Mouse (Mus musculus): ENCODE measurements around the gene Pef1. TPM values are rescaled to one million over a fixed set of nuclear protein-coding genes. Genes with fewer than 3 reads are reported as not detected.

Pef1 gene
- total RNA-seq, 2 experiments from 2014 or later, result 15.2 to 57.4 TPM

DNA sequence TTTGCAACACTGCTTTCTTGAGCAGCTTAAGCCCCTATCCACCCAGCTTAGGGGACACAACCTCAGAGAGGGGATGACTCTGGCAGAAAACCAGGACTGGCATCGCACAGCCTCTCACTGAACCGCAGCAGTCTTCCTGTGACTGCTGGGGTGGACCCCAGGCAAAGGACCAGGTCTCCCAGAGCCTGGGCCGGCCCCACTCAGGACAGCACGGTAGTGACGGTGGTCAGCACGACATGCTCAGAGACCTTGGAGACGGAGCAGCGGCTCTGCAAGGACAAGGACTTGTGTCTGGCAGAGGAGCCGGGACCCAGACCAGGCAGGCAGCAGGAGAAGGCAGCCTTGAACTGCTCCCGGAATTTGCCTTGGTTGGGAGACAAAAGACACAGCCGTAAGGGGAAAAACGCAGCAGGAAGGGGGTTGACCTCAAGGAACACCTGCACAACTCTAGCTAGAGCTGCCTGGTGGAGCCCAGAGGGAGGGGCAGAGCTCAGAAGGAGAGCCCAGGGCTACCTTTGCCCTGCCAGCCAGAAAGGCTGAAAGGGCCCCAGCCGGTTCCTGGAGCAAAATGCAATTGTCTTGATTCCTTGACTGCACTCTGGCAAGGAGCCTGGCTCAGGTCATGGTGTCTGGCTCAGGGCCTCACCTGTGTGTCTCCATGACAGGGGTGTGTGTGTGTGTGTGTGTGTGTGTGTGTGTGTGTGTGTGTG lies 28.4 kb downstream of the Pef1 start:
- ATAC-seq (replicated peaks; ENCODE audit: low FRiP score, low TSS enrichment, poor library complexity, severe bottlenecking), result no peak

DNA sequence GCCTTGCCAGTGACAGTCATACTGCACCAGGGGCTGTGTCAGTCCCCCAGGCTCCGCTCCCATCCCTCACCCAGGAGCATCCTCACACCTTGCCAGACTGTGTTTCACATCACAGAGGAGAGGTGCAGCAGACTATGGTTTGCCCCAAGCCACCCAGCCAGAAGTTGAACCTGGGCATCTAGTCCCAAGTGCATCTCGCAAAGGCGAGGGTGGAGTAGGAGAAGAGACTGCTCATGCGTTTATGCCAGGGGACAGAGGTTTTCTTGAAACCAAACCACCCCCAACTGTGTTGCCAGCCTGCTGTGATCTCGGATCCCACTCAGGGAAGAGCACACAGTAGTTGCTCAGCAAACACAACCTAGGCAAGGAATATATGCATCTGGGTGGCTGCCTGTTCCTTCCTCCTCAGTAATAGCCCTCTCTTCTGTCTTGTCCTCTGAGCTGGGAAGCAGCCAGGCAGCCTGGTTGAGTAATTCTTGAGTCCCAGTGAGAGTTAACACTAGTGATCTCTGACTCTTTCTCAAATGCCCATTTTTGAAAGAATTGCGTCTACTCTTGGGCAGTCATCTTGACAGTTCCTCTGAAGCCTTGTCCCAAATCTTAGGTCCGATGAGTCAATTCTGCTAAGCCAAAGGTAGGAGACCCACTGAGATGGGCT lies 29.2 kb downstream of the Pef1 start:
- no peak for ATAC-seq (replicated peaks; ENCODE audit: low FRiP score, low TSS enrichment, poor library complexity, severe bottlenecking)

DNA sequence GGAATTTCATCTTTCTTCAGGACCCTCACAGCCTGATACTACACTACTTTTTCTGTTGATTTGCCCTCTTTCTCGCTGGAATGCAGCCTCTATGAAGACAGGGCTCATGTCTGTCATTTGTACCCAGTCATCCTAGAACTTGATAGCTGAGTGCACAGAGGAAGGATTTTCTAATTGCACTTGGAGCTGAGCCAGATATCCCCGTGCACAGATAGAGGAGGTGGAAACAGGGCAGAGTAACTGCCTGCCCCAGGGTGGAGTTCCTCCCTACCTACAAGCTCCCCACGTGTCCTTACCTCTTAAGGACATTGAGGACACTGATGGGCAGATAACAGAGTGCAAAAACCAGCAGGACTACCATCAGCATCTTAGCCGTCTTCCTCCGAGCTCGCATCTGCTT lies 31.0 kb downstream of the Pef1 start:
- no peak for ATAC-seq (replicated peaks; ENCODE audit: low FRiP score, low TSS enrichment, poor library complexity, severe bottlenecking)

DNA sequence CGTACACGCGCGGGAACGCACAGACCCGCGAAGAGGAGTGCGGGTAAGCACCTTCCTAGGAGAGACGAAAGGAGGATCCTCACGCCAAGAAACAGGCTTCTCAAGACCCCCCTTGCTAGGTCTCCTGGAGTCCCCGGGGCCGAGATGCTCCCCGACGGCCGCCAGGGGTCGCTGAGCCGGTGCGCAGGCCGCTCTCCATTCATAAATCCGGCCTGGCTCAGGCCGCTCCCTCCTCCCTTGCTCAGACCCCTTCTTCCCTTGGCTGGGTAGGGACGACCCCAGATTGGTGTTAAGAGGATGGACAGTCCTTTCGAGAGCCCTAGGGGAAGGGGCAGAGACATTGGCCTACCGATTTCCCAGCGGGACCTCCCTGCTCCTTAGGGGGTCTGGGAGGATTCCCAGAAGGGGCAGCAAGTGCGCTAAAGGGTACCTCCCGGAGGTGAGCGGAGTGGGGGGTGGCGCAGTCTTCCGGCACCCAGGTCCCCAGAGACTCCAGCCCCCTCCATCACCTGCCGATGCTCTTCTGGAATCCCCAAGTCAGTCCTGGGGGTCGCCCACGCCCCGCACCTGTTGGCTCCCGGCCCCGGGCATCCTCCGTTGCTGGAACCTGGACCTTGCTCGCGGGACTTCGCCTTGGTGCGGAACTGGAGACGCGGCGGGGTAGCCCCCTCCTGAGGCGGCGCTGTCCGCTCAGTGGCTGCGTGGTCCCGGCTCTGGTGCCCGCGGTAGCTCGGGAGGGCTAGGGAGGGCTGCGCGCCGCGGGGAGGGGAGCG lies 36.3 kb downstream of the Pef1 start:
- ATAC-seq (replicated peaks; ENCODE audit: low FRiP score, low TSS enrichment, poor library complexity, severe bottlenecking), result peak; percentile 80

DNA sequence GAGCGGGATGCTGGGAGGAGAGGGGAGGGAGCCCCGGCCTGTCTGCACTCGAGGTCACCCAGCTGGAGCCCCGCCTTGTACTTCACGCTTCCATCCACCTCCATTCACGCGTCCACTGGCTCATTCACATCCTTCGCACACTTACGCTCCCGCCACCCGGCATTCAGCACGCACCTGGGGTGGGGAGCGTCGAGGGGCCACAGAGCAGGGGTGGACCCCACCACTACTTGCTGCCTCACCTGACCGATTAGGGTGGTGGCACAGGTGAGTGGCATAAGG lies 36.8 kb downstream of the Pef1 start, which contains the start of gene Hcrtr1:
Gene Hcrtr1 (minus strand): TSS at position 146 of the 279 bp plus-strand sequence.
- ATAC-seq (replicated peaks; ENCODE audit: low FRiP score, low TSS enrichment, poor library complexity, severe bottlenecking), result no peak

DNA sequence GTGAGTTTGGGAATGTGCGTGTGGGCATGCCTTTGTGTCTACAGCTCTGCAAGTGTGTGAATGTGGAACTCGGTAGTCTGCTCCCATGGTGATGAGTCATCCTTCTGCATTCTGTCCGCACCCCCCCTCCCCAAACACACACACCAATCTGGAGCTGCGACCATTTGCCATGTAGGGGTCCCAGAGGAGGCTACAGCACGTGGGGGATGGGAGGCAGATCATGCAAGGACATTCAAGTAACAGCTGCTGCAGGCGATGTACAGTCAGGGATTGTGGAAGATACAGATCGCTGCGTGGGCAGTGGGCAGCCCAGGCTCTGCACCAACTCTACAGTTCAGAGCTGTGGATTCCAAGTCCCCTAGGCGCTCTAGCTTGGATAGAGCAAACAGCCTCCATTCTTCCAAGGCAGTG lies 38.6 kb downstream of the Pef1 start:
- ATAC-seq (replicated peaks; ENCODE audit: low FRiP score, low TSS enrichment, poor library complexity, severe bottlenecking), result no peak

DNA sequence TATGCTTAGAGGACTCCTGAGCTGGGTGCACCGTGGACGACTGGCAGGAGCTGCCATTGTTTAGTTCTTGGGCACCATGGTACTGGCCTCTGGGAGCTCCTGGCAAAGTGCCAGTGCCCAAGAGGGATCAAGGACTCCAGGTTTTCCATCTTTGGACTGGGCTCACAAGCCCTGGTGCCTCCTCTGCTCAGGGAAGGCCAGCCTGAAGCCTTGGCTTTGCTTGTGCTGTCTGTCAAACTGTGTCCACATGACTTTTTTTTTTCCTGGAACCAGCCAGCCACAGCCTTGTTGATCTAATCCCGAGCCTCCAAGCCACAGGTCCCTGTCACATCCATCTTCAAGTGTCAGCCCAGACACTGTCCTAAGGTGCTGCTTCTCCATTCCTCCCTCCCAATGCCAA lies 39.4 kb downstream of the Pef1 start:
- ATAC-seq (replicated peaks; ENCODE audit: low FRiP score, low TSS enrichment, poor library complexity, severe bottlenecking), result no peak

DNA sequence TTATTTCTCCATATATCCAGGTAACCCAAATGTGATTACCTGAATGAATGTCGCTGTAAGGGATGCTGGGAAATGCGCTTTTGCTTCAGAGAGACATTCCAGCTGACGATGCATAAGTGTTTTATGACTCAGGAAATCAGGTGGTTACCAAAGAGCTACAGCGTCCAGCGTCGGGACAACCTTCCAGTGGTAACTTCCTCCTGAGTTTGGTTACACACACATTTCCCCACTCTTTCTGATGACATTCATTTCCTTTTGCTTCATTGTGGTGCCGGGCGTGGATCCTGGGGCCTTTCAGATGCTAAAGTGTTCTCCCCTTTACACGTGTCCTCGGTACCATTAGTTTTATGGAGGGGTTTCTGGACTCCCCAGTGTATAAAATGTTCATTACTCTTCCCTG lies 46.0 kb downstream of the Pef1 start:
- no peak for ATAC-seq (replicated peaks; ENCODE audit: low FRiP score, low TSS enrichment, poor library complexity, severe bottlenecking)

DNA sequence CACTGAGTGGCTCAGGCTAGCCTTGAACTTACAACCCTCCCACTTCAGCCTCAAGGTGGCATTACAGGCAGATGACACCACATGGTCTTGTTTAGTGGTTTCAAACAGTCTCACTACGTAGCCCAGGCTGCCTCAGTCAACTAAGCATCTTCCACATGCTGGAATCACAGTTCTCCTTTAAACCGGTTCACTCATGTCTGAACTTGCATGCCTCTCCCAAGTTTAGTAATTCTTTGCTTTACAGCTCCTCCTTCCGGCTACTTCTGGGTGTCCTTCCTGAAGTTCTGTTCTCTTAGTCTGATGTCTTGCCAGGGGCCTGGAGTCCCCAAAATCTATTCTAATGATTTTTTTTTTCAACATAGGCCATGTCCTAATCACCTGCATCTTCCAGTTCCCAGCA lies 51.9 kb downstream of the Pef1 start:
- no peak for ATAC-seq (replicated peaks; ENCODE audit: low FRiP score, low TSS enrichment, poor library complexity, severe bottlenecking)

DNA sequence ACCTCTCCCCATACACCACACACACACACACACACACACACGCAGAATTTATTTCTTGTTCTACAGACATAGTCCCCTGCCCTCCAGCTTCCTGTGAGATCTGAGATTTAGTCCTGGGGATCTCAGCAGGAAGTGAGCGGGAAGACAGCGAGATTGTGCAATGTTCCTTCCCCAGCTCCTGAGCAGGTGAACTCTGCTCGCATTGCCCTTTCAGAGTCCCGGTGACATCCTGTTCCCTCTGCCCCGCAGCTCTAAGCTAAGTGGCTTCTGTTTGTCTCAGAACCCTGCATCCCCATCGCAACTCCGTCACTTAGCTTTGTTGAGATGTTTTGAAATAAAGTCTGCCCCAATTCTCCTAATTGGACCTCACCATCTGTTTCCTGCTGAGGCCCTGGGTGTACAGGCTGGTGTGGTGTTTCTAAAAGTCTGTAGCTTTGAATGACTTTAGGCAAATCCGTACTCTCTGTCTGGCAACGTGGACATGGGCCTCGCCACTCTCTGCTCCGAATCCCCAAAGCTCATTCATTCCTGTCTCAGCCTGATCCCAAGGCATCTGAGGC lies 54.5 kb downstream of the Pef1 start:
- no peak for ATAC-seq (replicated peaks; ENCODE audit: low FRiP score, low TSS enrichment, poor library complexity, severe bottlenecking)

DNA sequence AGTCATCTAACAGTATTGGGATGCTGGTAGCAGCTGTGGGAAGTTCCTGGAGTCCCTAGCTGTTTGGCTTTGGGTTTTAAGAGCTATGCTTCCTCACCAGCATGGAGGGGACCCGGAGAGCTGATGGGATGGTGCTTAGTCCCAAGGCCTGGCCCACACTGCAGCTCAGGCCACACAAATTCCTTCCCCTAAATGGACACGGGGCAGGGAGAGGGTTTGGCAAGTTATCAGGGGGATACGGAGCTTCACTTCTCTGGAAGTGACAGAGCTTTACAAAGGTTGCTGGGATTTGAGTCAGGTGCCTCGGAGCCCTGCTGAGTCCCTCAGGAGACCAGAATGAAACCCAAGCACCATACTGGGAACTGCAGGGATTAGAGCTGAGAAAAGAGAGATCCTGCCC lies 59.0 kb downstream of the Pef1 start:
- ATAC-seq (replicated peaks; ENCODE audit: low FRiP score, low TSS enrichment, poor library complexity, severe bottlenecking), result no peak

DNA sequence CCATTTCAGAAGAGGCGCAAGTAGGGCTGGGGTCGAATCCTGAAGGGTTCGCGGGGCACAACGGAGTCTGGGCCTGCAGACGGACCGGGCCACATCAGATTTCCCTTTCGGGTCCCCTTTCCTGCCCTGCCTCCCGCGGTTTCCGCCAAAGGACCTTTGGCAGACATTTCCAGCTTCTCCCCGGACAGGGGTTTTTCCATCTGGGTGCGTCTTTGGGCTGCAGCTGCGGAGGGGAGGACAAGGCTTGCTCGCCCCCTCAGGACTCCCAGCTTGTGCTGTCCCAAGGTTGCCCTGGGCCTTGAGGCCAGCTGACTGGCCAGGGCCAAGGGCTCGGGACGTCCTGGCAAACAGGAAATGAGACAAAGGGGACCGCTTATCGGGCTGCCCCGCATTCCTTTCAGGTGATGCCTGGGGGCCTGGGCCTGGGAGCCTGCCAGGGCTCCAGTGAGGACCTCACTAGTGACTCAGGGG lies 61.1 kb downstream of the Pef1 start:
- ATAC-seq (replicated peaks; ENCODE audit: low FRiP score, low TSS enrichment, poor library complexity, severe bottlenecking), result no peak

DNA sequence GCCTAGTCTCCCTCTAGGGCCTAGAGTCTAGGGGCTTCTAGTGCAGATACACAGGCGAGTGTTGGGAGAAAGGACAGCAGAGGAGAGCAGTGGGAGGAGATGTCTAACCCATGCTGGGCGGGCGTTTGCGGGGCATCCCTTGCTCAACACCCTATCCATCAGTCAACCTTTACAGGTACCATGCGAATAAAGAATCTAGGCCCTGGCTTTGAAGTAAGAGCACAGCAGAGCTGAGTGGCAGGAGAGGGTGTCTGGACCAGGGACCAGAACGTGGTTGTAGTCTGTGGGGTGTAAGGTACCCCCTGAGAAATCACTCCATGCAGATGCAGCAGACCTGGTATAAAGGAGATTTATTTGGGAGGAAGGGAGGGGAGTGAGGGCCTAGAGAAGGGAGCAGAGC lies 61.8 kb downstream of the Pef1 start:
- ATAC-seq (replicated peaks; ENCODE audit: low FRiP score, low TSS enrichment, poor library complexity, severe bottlenecking), result no peak

DNA sequence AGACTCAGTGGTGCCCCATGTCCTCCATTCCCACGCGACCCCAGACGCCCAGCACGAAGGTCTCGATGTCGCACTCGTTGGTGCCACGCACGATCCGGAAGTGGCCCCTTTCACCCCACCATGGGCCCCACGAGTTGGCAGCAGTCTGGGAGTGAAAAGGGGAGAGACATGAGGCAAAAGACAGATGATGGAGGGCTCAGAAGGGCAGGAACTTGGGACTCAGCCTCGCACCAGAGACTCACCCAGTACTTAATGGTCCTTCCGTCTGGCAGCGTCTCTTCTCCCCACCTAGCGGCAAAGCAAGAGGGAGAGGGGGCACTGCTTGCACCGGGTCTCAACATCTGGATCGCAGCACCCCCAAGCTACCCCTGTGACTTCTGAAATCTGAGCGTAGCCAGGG lies 63.7 kb downstream of the Pef1 start:
- no peak for ATAC-seq (replicated peaks; ENCODE audit: low FRiP score, low TSS enrichment, poor library complexity, severe bottlenecking)

DNA sequence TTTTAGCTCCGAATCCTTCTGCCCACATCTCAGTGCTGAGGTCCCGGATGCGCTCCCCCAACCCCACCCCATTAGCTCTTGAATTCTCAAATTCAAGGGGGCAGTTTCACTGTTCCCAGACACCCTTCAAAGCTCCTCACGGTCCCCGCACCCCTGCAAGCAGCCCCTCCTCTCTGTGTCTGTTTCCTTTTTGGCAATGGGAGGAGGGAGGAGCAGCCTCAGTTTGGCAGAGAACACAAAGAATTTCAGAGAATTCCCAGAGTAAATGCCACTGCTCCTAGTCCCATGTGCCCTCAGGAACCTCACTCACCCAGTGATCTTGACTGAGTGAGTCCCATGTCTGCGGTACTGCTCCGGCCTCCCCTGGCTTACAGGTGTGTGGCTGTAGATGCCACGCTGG lies 64.2 kb downstream of the Pef1 start:
- ATAC-seq (replicated peaks; ENCODE audit: low FRiP score, low TSS enrichment, poor library complexity, severe bottlenecking), result no peak

DNA sequence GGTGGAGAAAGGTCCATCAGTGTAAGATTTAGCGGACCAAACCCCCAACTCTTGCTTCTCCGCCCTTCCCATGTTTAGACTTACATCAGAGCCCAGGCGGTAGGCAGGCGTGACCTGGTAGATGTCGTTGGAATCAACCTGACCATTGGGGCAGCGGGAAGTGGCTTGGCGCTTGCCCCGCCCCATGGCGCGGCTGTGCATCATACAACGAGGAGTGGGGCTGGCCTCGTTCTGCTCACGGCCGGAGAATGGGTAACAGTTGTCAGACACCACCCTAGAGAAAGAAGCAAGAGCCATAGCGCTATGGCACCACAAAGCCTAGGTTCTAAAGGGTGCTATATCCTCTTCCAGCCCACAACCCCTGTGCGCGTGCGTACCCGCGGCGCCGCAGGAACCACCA lies 65.0 kb downstream of the Pef1 start:
- no peak for ATAC-seq (replicated peaks; ENCODE audit: low FRiP score, low TSS enrichment, poor library complexity, severe bottlenecking)

DNA sequence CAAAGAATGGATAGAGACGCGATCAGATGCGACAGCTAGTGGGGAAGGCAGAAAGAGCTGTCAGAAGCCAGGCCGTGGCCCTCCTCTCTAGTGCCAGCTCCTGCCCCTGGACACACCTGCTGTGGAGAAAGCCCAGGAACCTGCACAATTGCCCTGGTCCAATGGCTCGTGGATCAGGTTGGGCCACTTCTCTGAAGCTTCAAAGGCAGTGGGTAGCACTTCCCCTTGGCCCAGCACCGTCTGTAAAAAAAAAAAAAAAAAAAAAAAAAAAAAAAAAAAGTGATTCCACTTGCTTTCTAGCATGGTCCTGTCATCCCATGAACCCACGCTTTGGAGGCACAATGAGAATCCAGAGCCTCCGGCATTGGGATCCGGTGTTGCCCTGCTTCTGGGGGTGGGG lies 65.5 kb downstream of the Pef1 start:
- no peak for ATAC-seq (replicated peaks; ENCODE audit: low FRiP score, low TSS enrichment, poor library complexity, severe bottlenecking)

DNA sequence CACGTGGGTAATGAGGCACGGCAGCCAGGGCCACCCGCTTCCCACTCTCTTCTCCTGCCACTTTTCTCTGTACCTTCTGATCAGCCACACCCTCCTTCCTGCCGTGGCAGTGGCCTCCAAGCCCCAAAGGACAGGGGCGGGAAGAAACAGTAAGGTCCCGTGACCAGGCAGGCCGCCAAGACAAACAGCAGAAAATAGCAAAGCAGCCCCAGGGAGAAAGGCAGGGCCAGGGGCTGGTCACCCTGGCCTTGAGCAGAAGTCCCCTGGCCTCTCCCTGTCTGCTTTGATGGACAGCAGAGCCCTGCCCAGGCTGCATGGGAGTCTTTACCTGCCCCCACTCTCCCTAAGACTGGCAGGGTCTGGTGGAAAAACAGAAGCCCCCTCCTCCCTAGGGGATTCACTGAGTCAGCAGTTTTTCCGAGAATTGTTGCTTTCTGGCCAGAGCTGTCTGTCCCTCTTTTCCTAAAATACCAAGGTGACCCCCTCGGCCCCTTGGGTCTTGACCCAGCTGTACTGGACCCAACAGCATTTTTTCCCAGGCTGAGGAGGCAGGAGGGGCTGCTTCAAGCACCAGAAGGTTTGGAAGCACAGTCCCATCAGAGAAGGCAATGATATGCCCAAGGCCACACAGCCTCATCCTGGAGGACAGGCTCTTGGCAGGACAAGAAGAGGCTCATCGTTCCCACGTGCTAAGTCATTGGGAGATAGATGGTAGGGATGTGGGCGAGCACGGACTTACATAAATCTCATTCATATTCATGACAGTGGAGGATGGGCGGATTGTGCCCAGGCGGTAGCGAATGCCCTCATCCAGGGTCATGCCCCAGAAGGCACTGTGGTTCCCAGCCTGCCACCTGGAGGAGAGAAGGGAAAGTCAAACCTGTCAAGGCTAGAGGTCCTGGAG lies 66.2 kb downstream of the Pef1 start:
- peak; percentile 34 for ATAC-seq (replicated peaks; ENCODE audit: low FRiP score, low TSS enrichment, poor library complexity, severe bottlenecking)

DNA sequence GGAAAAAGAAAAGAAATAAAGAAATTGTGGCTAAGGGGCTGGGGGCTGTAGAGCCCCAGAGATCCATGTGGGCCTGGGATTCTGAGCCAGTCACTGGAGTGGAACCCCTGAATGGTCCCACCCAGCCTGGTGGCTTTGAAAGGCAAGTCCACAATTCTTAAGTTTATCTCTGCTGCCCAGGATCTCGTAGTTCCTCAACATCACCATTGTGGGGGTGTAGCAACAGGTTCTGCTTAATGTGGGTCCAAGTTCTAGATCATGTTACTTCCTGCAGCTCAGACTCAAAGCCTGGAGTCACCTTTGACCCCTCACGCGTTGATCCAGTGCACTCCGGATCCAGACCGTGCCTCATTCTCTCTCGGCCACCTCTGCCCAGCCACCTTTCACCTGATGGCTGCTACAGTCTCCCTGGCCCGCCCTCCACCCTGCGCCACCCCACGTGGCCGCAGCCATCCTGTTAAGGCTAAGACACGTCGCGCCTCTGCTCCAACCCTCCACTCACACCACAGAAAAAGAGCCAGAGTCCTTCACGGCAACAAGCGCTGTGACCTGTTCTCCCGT lies 67.1 kb downstream of the Pef1 start:
- no peak for ATAC-seq (replicated peaks; ENCODE audit: low FRiP score, low TSS enrichment, poor library complexity, severe bottlenecking)
